Mouse (Mus musculus) adrenal gland, adult 18-20 months (tissue): ENCODE measurements at regions not wholly inside any gene's neighbourhood (a gene's known extent, or its start where the extent isn't known, plus 50 kb on each side); places are given as distances from the start of the nearest gene placed in this dataset.

Source experiments
- DNase-seq, 2 experiments: peaks; one replicate each; pipeline ENCODE4 v3.0.0; 2021 to 2022; ENCODE audit warnings: low spot score in 2 of 2

GRCm38 (mm10) chr3:116197966-116198365, 55.3 kb downstream of the Gpr88 start:
- no peak for DNase-seq

GRCm38 (mm10) chr3:116194701-116195100, 58.6 kb downstream of the Gpr88 start:
- no peak for DNase-seq

- DNase-seq, result no peak
Observed at GRCm38 (mm10) chr3:116191261-116191660, 61.8 kb upstream of the Vcam1 start.

- no peak for DNase-seq
Observed at GRCm38 (mm10) chr3:116190727-116191126, 61.2 kb upstream of the Vcam1 start.

- peak in 1 of 2 experiments; percentile 31 for DNase-seq
Observed at GRCm38 (mm10) chr3:116189363-116190100, 60.0 kb upstream of the Vcam1 start.

GRCm38 (mm10) chr3:116185206-116185605, 55.7 kb upstream of the Vcam1 start:
- no peak for DNase-seq

- DNase-seq, result peak in 1 of 2 experiments; percentile 30
Observed at GRCm38 (mm10) chr3:116184443-116184842, 55.0 kb upstream of the Vcam1 start.

- DNase-seq, result no peak
Observed at GRCm38 (mm10) chr3:116180341-116180885, 50.9 kb upstream of the Vcam1 start.
